Mouse (Mus musculus): Measurements from ENCODE around the gene Cpsf2. TPM values are rescaled to one million over a fixed set of nuclear protein-coding genes. Genes with fewer than 3 reads are reported as not detected.
"Not testable (repeated sequence)": the region's sequence is repeated elsewhere in the genome, so short reads cannot be mapped to it uniquely, and the experiment has no call there.

The Cpsf2 gene
- total RNA-seq (2014; fragmentation: Nextera tagmentation) (52.6 and 65.5 TPM in 2 replicates), total RNA-seq (2017) (99.1 and 106 TPM in 2 replicates)

GRCm38 (mm10) chr12:101975601-101976571 lies at the start of gene Cpsf2:
Gene Cpsf2, plus strand, starts transcription at chr12:101975988.
- peak; percentile 69 for ATAC-seq (replicated peaks; ENCODE audit: low FRiP score, low TSS enrichment, poor library complexity, severe bottlenecking)

- no peak for ATAC-seq (replicated peaks; ENCODE audit: low FRiP score, low TSS enrichment, poor library complexity, severe bottlenecking)
Observed at GRCm38 (mm10) chr12:101928423-101928822, 47.4 kb upstream of the Cpsf2 start.

- no peak for ATAC-seq (replicated peaks; ENCODE audit: low FRiP score, low TSS enrichment, poor library complexity, severe bottlenecking)
Observed at GRCm38 (mm10) chr12:101935223-101935622, 40.6 kb upstream of the Cpsf2 start.

GRCm38 (mm10) chr12:101937572-101937971 lies 38.2 kb upstream of the Cpsf2 start:
- peak; percentile 63 for ATAC-seq (replicated peaks; ENCODE audit: low FRiP score, low TSS enrichment, poor library complexity, severe bottlenecking)

GRCm38 (mm10) chr12:101947986-101948385 lies 27.8 kb upstream of the Cpsf2 start:
- no peak for ATAC-seq (replicated peaks; ENCODE audit: low FRiP score, low TSS enrichment, poor library complexity, severe bottlenecking)

- no peak for ATAC-seq (replicated peaks; ENCODE audit: low FRiP score, low TSS enrichment, poor library complexity, severe bottlenecking)
Observed at GRCm38 (mm10) chr12:101948801-101949200, 27.0 kb upstream of the Cpsf2 start.

GRCm38 (mm10) chr12:101955821-101956220 lies 20.0 kb upstream of the Cpsf2 start:
- ATAC-seq (replicated peaks; ENCODE audit: low FRiP score, low TSS enrichment, poor library complexity, severe bottlenecking): not testable (repeated sequence)

- ATAC-seq (replicated peaks; ENCODE audit: low FRiP score, low TSS enrichment, poor library complexity, severe bottlenecking): peak; percentile 18
Observed at GRCm38 (mm10) chr12:101957079-101957941, 18.5 kb upstream of the Cpsf2 start.

- peak; percentile 99 for ATAC-seq (replicated peaks; ENCODE audit: low FRiP score, low TSS enrichment, poor library complexity, severe bottlenecking)
Observed at GRCm38 (mm10) chr12:101957942-101958544, 17.7 kb upstream of the Cpsf2 start, which contains the start of gene Atxn3. Gene Atxn3, minus strand, starts transcription at chr12:101958246.

GRCm38 (mm10) chr12:101958556-101958955 lies 17.2 kb upstream of the Cpsf2 start:
- no peak for ATAC-seq (replicated peaks; ENCODE audit: low FRiP score, low TSS enrichment, poor library complexity, severe bottlenecking)

GRCm38 (mm10) chr12:101958960-101959780 lies 16.6 kb upstream of the Cpsf2 start:
- ATAC-seq (replicated peaks; ENCODE audit: low FRiP score, low TSS enrichment, poor library complexity, severe bottlenecking): not testable (repeated sequence)

- ATAC-seq (replicated peaks; ENCODE audit: low FRiP score, low TSS enrichment, poor library complexity, severe bottlenecking): no peak
Observed at GRCm38 (mm10) chr12:101971311-101971710, 4.5 kb upstream of the Cpsf2 start.

- ATAC-seq (replicated peaks; ENCODE audit: low FRiP score, low TSS enrichment, poor library complexity, severe bottlenecking): no peak
Observed at GRCm38 (mm10) chr12:101972230-101972629, 3.6 kb upstream of the Cpsf2 start.

GRCm38 (mm10) chr12:101974571-101974970 lies 1.2 kb upstream of the Cpsf2 start:
- no peak for ATAC-seq (replicated peaks; ENCODE audit: low FRiP score, low TSS enrichment, poor library complexity, severe bottlenecking)

GRCm38 (mm10) chr12:101975167-101975600 lies 604 bp upstream of the Cpsf2 start:
- ATAC-seq (replicated peaks; ENCODE audit: low FRiP score, low TSS enrichment, poor library complexity, severe bottlenecking): no peak

- no peak for ATAC-seq (replicated peaks; ENCODE audit: low FRiP score, low TSS enrichment, poor library complexity, severe bottlenecking)
Observed at GRCm38 (mm10) chr12:101976651-101977403, 1.0 kb downstream of the Cpsf2 start.

- ATAC-seq (replicated peaks; ENCODE audit: low FRiP score, low TSS enrichment, poor library complexity, severe bottlenecking): no peak
Observed at GRCm38 (mm10) chr12:101977404-101977915, 1.7 kb downstream of the Cpsf2 start.

GRCm38 (mm10) chr12:101978162-101978561 lies 2.4 kb downstream of the Cpsf2 start:
- ATAC-seq (replicated peaks; ENCODE audit: low FRiP score, low TSS enrichment, poor library complexity, severe bottlenecking): peak; percentile 51
